Mouse (Mus musculus) intestine, embryonic 14.5 days (tissue): ENCODE data around the gene Lamb3. TPM values are rescaled to one million over a fixed set of nuclear protein-coding genes. Genes with fewer than 3 reads are reported as not detected.

ENCODE experiments used
- ATAC-seq: fragments of 200-750 bp; cut with Nextera tagmentation; replicated peaks from 2 replicates; pipeline ENCODE4 v1.8.0; 2017; ENCODE audit warnings: low read depth, moderate number of reproducible peaks, moderate TSS enrichment, moderate library complexity; ENCODE audit not compliant: low FRiP score, low TSS enrichment
- DNase-seq: peaks from one replicate; pipeline ENCODE4 v3.0.0-alpha.2; 2018; ENCODE audit warnings: low spot score
- H3K27ac ChIP-seq: fragments of 300-500 bp; sonication (generic); 2 replicates; pipeline ENCODE4 v1.5.1; 2014; ENCODE audit warnings: low read depth, mild to moderate bottlenecking, control low read depth
- H3K27me3 ChIP-seq: fragments of 300-500 bp; sonication (generic); replicated peaks from 2 replicates; pipeline ENCODE4 v1.6.1; 2014; ENCODE audit warnings: low read length, control low read depth; ENCODE audit not compliant: control insufficient read depth, insufficient read depth
- H3K36me3 ChIP-seq: fragments of 300-500 bp; sonication (generic); 2 replicates; pipeline ENCODE4 v1.6.1; 2014; ENCODE audit warnings: low read length, control low read depth; ENCODE audit not compliant: control insufficient read depth, insufficient read depth
- H3K4me1 ChIP-seq: fragments of 300-500 bp; sonication (generic); replicated peaks from 2 replicates; pipeline ENCODE4 v1.6.1; 2014; ENCODE audit warnings: low read length, control low read depth, mixed read lengths; ENCODE audit not compliant: control insufficient read depth, insufficient read depth
- H3K4me2 ChIP-seq: fragments of 300-500 bp; sonication (generic); 2 replicates; pipeline ENCODE4 v1.6.1; 2014; ENCODE audit warnings: low read length
- H3K4me3 ChIP-seq: fragments of 300-500 bp; sonication (generic); 2 replicates; pipeline ENCODE4 v1.5.1; 2014; ENCODE audit warnings: low read depth, low read length, control low read depth, mixed read lengths
- H3K9ac ChIP-seq: fragments of 300-500 bp; sonication (generic); 2 replicates; pipeline ENCODE4 v1.6.1; 2014; ENCODE audit warnings: mild to moderate bottlenecking, low read length
- H3K9me3 ChIP-seq: fragments of 300-500 bp; sonication (generic); 2 replicates; pipeline ENCODE4 v1.6.1; 2016; ENCODE audit warnings: low read length, control low read depth; ENCODE audit not compliant: control insufficient read depth
- WGBS: fragments of 180-500 bp; shearing (Covaris S2); extraction: QIAGEN DNeasy Blood & Tissue Kit; methylation state at CpG from one replicate; pipeline ENCODE4 v1.1.7; 2014; 5-methylcytosine and 5-hydroxymethylcytosine counted together
- polyA plus RNA-seq: library from polyadenylated mRNA; unstranded; fragments of >200 nt; fragmentation: Nextera tagmentation; extraction: Ambion mirVana; gene quantifications from 2 replicates; pipeline ENCODE4 v1.2.1, GENCODE M21; 2014

The Lamb3 gene
- polyA plus RNA-seq, 1 experiment from 2014 or later = 4.0 TPM

GRCm38 (mm10) chr1:193195169-193195810 is 12.2 kb upstream of the Lamb3 start:
- Histone ChIP-seq H3K9ac (no peak overlapping the region), H3K4me2 (no peak overlapping the region), H3K36me3 (no peaks in the 10 kb centered on the region), H3K4me3 (no peak overlapping the region), H3K27ac (no peak overlapping the region), H3K9me3 (no peaks in the 10 kb centered on the region), H3K27me3 (no peaks in the 10 kb centered on the region), H3K4me1 (peaks cover 3% of the 10 kb centered on the region)
- no peak for ATAC-seq
- DNase-seq = no peak
- 53% methylated on average over 3 of the region's 3 CpGs for WGBS

- Histone ChIP-seq H3K4me1 (no peaks in the 10 kb centered on the region), H3K36me3 (no peaks in the 10 kb centered on the region), H3K27ac (no peak overlapping the region), H3K9me3 (no peaks in the 10 kb centered on the region), H3K4me2 (no peak overlapping the region), H3K9ac (no peak overlapping the region), H3K4me3 (no peak overlapping the region), H3K27me3 (no peaks in the 10 kb centered on the region)
- ATAC-seq = no peak
- 88% methylated on average over 18 of the region's 18 CpGs for WGBS
- DNase-seq = no peak
These were observed 9.8 kb upstream of the Lamb3 start for GRCm38 (mm10) chr1:193197494-193198205.

GRCm38 (mm10) chr1:193198312-193198711 is 9.2 kb upstream of the Lamb3 start:
- Histone ChIP-seq H3K4me3 (no peak overlapping the region), H3K4me2 (no peak overlapping the region), H3K36me3 (no peaks in the 10 kb centered on the region), H3K4me1 (no peaks in the 10 kb centered on the region), H3K9ac (no peak overlapping the region), H3K9me3 (no peaks in the 10 kb centered on the region), H3K27me3 (no peaks in the 10 kb centered on the region), H3K27ac (no peak overlapping the region)
- DNase-seq (no peak), ATAC-seq (no peak)
- WGBS = 96% methylated on average over 2 of the region's 2 CpGs

GRCm38 (mm10) chr1:193200640-193201382 is 6.7 kb upstream of the Lamb3 start:
- Histone ChIP-seq H3K27ac (no peak overlapping the region), H3K9ac (no peak overlapping the region), H3K4me2 (no peak overlapping the region), H3K4me1 (no peaks in the 10 kb centered on the region), H3K36me3 (no peaks in the 10 kb centered on the region), H3K4me3 (no peak overlapping the region), H3K27me3 (no peaks in the 10 kb centered on the region), H3K9me3 (no peaks in the 10 kb centered on the region)
- ATAC-seq (no peak), DNase-seq (no peak)
- 82% methylated on average over 8 of the region's 8 CpGs for WGBS

GRCm38 (mm10) chr1:193201383-193201778 is 6.1 kb upstream of the Lamb3 start, which contains the start of gene Traf3ip3:
Traf3ip3 (minus strand) TSS chr1:193201703.
- H3K9ac ChIP-seq = no peak within 1 kb of the TSS
- DNase-seq (no peak), ATAC-seq (no peak)
- H3K4me2 ChIP-seq = no peak within 1 kb of the TSS
- no peaks in the 10 kb centered on the region for H3K9me3 ChIP-seq
- H3K27me3 ChIP-seq = no peaks in the 10 kb centered on the region
- no peak within 1 kb of the TSS for H3K27ac ChIP-seq
- H3K4me1 ChIP-seq = no peaks in the 10 kb centered on the region
- no peak within 1 kb of the TSS for H3K4me3 ChIP-seq
- no peaks in the 10 kb centered on the region for H3K36me3 ChIP-seq
- 58% methylated on average over 5 of the region's 5 CpGs for WGBS

GRCm38 (mm10) chr1:193203821-193204220 is 3.7 kb upstream of the Lamb3 start:
- no peaks in the 10 kb centered on the region for H3K9me3 ChIP-seq
- ATAC-seq = no peak
- no peak for DNase-seq
- WGBS = 47% methylated on average over 2 of the region's 2 CpGs
- no peaks in the 10 kb centered on the region for H3K4me1 ChIP-seq
- H3K27me3 ChIP-seq = no peaks in the 10 kb centered on the region
- H3K36me3 ChIP-seq = no peaks in the 10 kb centered on the region
- H3K4me2 ChIP-seq = no peak overlapping the region
- no peak overlapping the region for H3K27ac ChIP-seq
- H3K4me3 ChIP-seq = no peak overlapping the region
- H3K9ac ChIP-seq = no peak overlapping the region

- no peak for ATAC-seq
- no peaks in the 10 kb centered on the region for H3K36me3 ChIP-seq
- no peaks in the 10 kb centered on the region for H3K9me3 ChIP-seq
- no peaks in the 10 kb centered on the region for H3K4me1 ChIP-seq
- no peak overlapping the region for H3K4me3 ChIP-seq
- no peak overlapping the region for H3K27ac ChIP-seq
- WGBS = 81% methylated on average over 2 of the region's 2 CpGs
- no peak for DNase-seq
- H3K27me3 ChIP-seq = no peaks in the 10 kb centered on the region
- H3K9ac ChIP-seq = no peak overlapping the region
- H3K4me2 ChIP-seq = no peak overlapping the region
These were observed 2.1 kb upstream of the Lamb3 start for GRCm38 (mm10) chr1:193205431-193205830.

GRCm38 (mm10) chr1:193208178-193208577 is 679 bp downstream of the Lamb3 start:
- H3K9ac ChIP-seq = no peak overlapping the region
- no peaks in the 10 kb centered on the region for H3K4me1 ChIP-seq
- 45% methylated on average over 2 of the region's 2 CpGs for WGBS
- DNase-seq (no peak), ATAC-seq (no peak)
- H3K27ac ChIP-seq = no peak overlapping the region
- H3K9me3 ChIP-seq = no peaks in the 10 kb centered on the region
- H3K4me2 ChIP-seq = no peak overlapping the region
- no peaks in the 10 kb centered on the region for H3K27me3 ChIP-seq
- H3K36me3 ChIP-seq = no peaks in the 10 kb centered on the region
- H3K4me3 ChIP-seq = no peak overlapping the region
